Mouse (Mus musculus): ENCODE results near the gene Iffo2. TPM values are rescaled to one million over a fixed set of nuclear protein-coding genes. Genes with fewer than 3 reads are reported as not detected.

Iffo2 gene
- polyA plus RNA-seq, 1 experiment from 2014 or later, result 5.1 TPM

DNA sequence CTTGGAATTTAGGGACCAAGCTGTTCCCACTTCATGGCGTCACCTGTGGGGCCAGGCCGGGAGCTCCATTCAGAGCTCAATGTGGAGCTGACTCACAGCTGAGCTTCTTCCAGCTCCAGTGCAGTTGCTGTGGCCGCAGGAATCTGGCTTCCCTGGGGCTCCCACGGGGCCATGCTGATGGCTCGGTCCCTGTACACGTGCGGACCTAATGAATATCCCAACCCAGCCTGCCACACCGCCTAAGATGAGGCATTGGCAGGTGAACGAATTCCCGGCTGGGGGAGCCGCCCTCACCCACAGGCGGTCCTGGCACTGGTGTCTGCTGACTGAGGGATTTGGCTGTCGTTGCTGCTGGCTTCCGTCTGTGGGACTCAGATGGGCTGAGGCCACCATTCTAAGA is 29.5 kb upstream of the Iffo2 start:
- Histone ChIP-seq H3K9me3 (replicated peaks) (no peaks in the 10 kb centered on the region), H3K36me3 (no peaks in the 10 kb centered on the region), H3K4me3 (replicated peaks) (no peak overlapping the region), H3K9ac (no peak overlapping the region), H3K4me2 (replicated peaks) (no peak overlapping the region), H3K27me3 (no peaks in the 10 kb centered on the region), H3K27ac (replicated peaks) (no peak overlapping the region), H3K4me1 (peaks cover 7% of the 10 kb centered on the region; the same call in 1 of the 2 replicates)
- no peak for ATAC-seq (ENCODE audit: insufficient number of reproducible peaks, low FRiP score, low TSS enrichment, low read depth)
- 56% methylated on average over 14 of the region's 14 CpGs for WGBS

- H3K27me3 ChIP-seq, result no peaks in the 10 kb centered on the region
- no peaks in the 10 kb centered on the region for H3K36me3 ChIP-seq
- H3K4me1 ChIP-seq, result peaks cover 7% of the 10 kb centered on the region; the same call in 1 of the 2 replicates
- no peak overlapping the region for H3K9ac ChIP-seq
- no peak for ATAC-seq (ENCODE audit: insufficient number of reproducible peaks, low FRiP score, low TSS enrichment, low read depth)
- no peaks in the 10 kb centered on the region for H3K9me3 ChIP-seq (replicated peaks)
- 69% methylated on average over 6 of the region's 6 CpGs for WGBS
- H3K4me2 ChIP-seq (replicated peaks), result no peak overlapping the region
- no peak overlapping the region for H3K4me3 ChIP-seq (replicated peaks)
- H3K27ac ChIP-seq (replicated peaks), result no peak overlapping the region
These were observed 28.6 kb upstream of the Iffo2 start for GRCm38 (mm10) chr4:139501702-139502101.

- H3K36me3 ChIP-seq, result no peaks in the 10 kb centered on the region
- H3K4me2 ChIP-seq (replicated peaks), result no peak overlapping the region
- H3K4me3 ChIP-seq (replicated peaks), result no peak overlapping the region
- H3K9me3 ChIP-seq (replicated peaks), result no peaks in the 10 kb centered on the region
- ATAC-seq (ENCODE audit: insufficient number of reproducible peaks, low FRiP score, low TSS enrichment, low read depth), result no peak
- 82% methylated on average over 8 of the region's 8 CpGs for WGBS
- H3K9ac ChIP-seq, result no peak overlapping the region
- H3K27ac ChIP-seq (replicated peaks), result no peak overlapping the region
- no peaks in the 10 kb centered on the region for H3K27me3 ChIP-seq
- H3K4me1 ChIP-seq, result peaks cover 7% of the 10 kb centered on the region; the same call in 1 of the 2 replicates
These were observed 26.4 kb upstream of the Iffo2 start for GRCm38 (mm10) chr4:139503919-139504318.

DNA sequence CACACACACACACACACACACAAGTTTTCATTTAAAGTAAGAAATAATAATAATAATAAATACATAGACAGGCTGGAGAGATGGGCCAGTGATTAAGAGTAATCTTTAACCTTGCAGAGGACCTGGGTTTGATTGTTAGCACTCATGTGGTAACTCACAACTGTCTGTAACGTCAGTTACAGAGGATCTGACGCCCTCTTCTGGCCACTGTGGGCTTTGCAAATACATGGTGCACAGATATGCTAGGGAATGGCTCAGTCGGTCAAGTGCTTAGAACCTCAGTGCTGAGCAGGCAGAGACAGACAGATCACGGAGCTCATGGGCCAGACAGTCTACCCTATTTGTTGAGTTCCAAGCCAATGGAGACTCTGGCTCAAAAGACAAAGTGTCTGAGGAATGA is 24.6 kb upstream of the Iffo2 start:
- ATAC-seq (ENCODE audit: insufficient number of reproducible peaks, low FRiP score, low TSS enrichment, low read depth), result no peak
- 74% methylated on average over 4 of the region's 4 CpGs for WGBS
- Histone ChIP-seq H3K36me3 (no peaks in the 10 kb centered on the region), H3K4me3 (replicated peaks) (no peak overlapping the region), H3K27ac (replicated peaks) (no peak overlapping the region), H3K4me2 (replicated peaks) (no peak overlapping the region), H3K9ac (no peak overlapping the region), H3K27me3 (no peaks in the 10 kb centered on the region), H3K4me1 (peaks cover 4% of the 10 kb centered on the region; the same call in 1 of the 2 replicates), H3K9me3 (replicated peaks) (no peaks in the 10 kb centered on the region)

DNA sequence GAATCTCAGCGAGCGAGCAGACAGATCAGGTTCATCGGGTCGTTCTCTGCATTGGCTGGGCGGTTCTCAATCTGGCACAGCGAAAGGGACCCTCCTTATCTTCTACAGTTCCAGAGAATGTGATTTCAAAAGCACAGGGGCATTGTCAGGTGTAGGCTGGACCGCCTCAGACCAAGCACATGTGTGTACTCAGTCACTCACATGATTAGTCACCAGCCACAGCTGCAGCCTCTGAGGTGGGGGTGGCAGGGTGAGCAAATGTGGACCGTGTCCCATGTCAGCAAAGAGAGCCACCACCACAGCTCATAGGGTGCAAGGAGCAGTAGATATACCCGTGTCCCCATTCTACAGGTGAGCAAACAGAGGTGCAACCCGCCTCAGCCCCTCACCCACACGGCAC is 23.6 kb upstream of the Iffo2 start:
- Histone ChIP-seq H3K4me2 (replicated peaks) (no peak overlapping the region), H3K27ac (replicated peaks) (no peak overlapping the region), H3K9ac (no peak overlapping the region), H3K4me1 (no peaks in the 10 kb centered on the region), H3K9me3 (replicated peaks) (no peaks in the 10 kb centered on the region), H3K27me3 (no peaks in the 10 kb centered on the region), H3K36me3 (no peaks in the 10 kb centered on the region), H3K4me3 (replicated peaks) (no peak overlapping the region)
- ATAC-seq (ENCODE audit: insufficient number of reproducible peaks, low FRiP score, low TSS enrichment, low read depth), result no peak
- WGBS, result 89% methylated on average over 11 of the region's 11 CpGs

GRCm38 (mm10) chr4:139509069-139509468 is 21.3 kb upstream of the Iffo2 start:
- H3K36me3 ChIP-seq, result no peaks in the 10 kb centered on the region
- H3K27me3 ChIP-seq, result no peaks in the 10 kb centered on the region
- no peak overlapping the region for H3K9ac ChIP-seq
- H3K9me3 ChIP-seq (replicated peaks), result no peaks in the 10 kb centered on the region
- H3K4me3 ChIP-seq (replicated peaks), result no peak overlapping the region
- no peaks in the 10 kb centered on the region for H3K4me1 ChIP-seq
- 60% methylated on average over 2 of the region's 2 CpGs for WGBS
- no peak for ATAC-seq (ENCODE audit: insufficient number of reproducible peaks, low FRiP score, low TSS enrichment, low read depth)
- H3K4me2 ChIP-seq (replicated peaks), result no peak overlapping the region
- H3K27ac ChIP-seq (replicated peaks), result no peak overlapping the region

DNA sequence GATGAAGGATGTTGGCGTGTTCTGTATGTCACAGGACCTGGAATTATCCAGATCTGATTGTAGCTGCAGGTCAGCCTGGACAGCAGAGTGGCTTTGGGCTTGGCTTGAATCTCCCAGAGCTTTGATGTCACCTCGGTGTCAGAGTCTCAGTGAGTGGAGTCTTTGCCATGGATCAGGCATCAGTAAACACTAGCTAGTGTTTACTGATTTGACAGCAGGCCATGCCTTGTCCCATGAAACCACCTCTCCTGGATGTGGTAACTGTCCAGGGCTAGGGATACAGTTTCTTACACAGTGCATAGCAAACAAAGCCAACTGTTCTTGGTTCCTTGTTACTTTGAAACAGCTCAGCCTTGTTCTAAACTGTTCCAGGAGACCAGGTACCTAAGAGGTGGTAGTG is 18.8 kb upstream of the Iffo2 start:
- Histone ChIP-seq H3K9ac (no peak overlapping the region), H3K4me1 (no peaks in the 10 kb centered on the region), H3K27ac (replicated peaks) (no peak overlapping the region), H3K4me2 (replicated peaks) (no peak overlapping the region), H3K4me3 (replicated peaks) (no peak overlapping the region), H3K36me3 (no peaks in the 10 kb centered on the region), H3K9me3 (replicated peaks) (no peaks in the 10 kb centered on the region), H3K27me3 (no peaks in the 10 kb centered on the region)
- WGBS, result 83% methylated on average over 2 of the region's 2 CpGs
- ATAC-seq (ENCODE audit: insufficient number of reproducible peaks, low FRiP score, low TSS enrichment, low read depth), result no peak

GRCm38 (mm10) chr4:139512985-139513384 is 17.4 kb upstream of the Iffo2 start:
- H3K4me3 ChIP-seq (replicated peaks), result no peak overlapping the region
- no peaks in the 10 kb centered on the region for H3K9me3 ChIP-seq (replicated peaks)
- ATAC-seq (ENCODE audit: insufficient number of reproducible peaks, low FRiP score, low TSS enrichment, low read depth), result no peak
- 89% methylated on average over 2 of the region's 2 CpGs for WGBS
- no peaks in the 10 kb centered on the region for H3K4me1 ChIP-seq
- no peak overlapping the region for H3K9ac ChIP-seq
- no peak overlapping the region for H3K4me2 ChIP-seq (replicated peaks)
- H3K27me3 ChIP-seq, result no peaks in the 10 kb centered on the region
- H3K36me3 ChIP-seq, result no peaks in the 10 kb centered on the region
- no peak overlapping the region for H3K27ac ChIP-seq (replicated peaks)

DNA sequence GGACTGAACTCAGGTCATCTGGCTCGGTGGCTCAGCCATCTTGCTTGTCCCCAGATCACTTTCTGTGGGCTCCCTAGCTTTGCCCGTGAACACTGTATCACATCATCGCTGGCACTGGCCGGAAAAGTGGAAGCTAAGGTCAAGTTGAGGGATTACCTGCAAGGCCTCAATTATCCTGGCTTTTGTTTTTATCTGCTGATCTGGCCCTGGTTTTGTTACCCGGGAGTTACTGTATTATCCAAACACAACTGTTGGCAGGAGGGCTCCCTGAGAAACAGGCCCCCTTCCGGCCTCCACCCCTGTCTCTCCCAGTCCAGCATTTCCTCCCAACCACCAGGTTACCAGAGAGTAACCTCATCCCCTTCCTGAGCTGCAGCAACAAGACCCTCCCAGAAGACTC is 11.1 kb upstream of the Iffo2 start:
- Histone ChIP-seq H3K9me3 (replicated peaks) (no peaks in the 10 kb centered on the region), H3K36me3 (no peaks in the 10 kb centered on the region), H3K9ac (no peak overlapping the region), H3K4me2 (replicated peaks) (no peak overlapping the region), H3K4me3 (replicated peaks) (no peak overlapping the region), H3K27ac (replicated peaks) (no peak overlapping the region), H3K4me1 (no peaks in the 10 kb centered on the region), H3K27me3 (no peaks in the 10 kb centered on the region)
- WGBS, result 64% methylated on average over 6 of the region's 6 CpGs
- ATAC-seq (ENCODE audit: insufficient number of reproducible peaks, low FRiP score, low TSS enrichment, low read depth), result no peak

DNA sequence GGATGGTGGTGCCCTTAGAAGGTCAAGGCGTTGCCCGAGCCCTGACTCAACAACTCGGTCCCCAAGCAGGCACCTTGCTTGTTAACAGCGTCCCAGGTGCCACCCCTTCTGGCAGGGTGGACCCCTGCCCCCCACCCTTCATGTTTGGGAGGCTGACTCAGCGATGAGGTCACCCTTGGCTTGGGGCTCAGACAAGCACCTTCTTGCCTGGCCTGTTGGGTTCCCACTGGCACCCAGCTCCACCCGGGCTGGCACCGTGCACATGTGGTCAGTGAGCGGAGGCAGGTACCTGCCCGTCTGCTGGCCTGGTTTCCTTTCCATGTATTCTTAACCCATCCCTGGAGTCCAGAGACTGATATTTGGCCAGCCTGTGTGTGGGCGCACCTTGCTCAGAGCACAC is 8.4 kb upstream of the Iffo2 start:
- ATAC-seq (ENCODE audit: insufficient number of reproducible peaks, low FRiP score, low TSS enrichment, low read depth), result no peak
- Histone ChIP-seq H3K4me2 (replicated peaks) (no peak overlapping the region), H3K36me3 (no peaks in the 10 kb centered on the region), H3K4me3 (replicated peaks) (no peak overlapping the region), H3K27ac (replicated peaks) (no peak overlapping the region), H3K27me3 (no peaks in the 10 kb centered on the region), H3K9me3 (replicated peaks) (no peaks in the 10 kb centered on the region), H3K4me1 (no peaks in the 10 kb centered on the region), H3K9ac (no peak overlapping the region)
- WGBS, result 79% methylated on average over 10 of the region's 10 CpGs

GRCm38 (mm10) chr4:139526475-139526874 is 3.9 kb upstream of the Iffo2 start:
- H3K4me1 ChIP-seq, result no peaks in the 10 kb centered on the region
- no peak overlapping the region for H3K27ac ChIP-seq (replicated peaks)
- WGBS, result 76% methylated on average over 12 of the region's 12 CpGs
- H3K9me3 ChIP-seq (replicated peaks), result no peaks in the 10 kb centered on the region
- H3K27me3 ChIP-seq, result no peaks in the 10 kb centered on the region
- no peak overlapping the region for H3K9ac ChIP-seq
- ATAC-seq (ENCODE audit: insufficient number of reproducible peaks, low FRiP score, low TSS enrichment, low read depth), result no peak
- H3K36me3 ChIP-seq, result no peaks in the 10 kb centered on the region
- H3K4me2 ChIP-seq (replicated peaks), result no peak overlapping the region
- H3K4me3 ChIP-seq (replicated peaks), result no peak overlapping the region

- H3K4me1 ChIP-seq, result 0 out of 2 replicates have a peak, but pooled peaks cover 5% of the 10 kb centered on the region
- WGBS, result 85% methylated on average over 10 of the region's 10 CpGs
- H3K36me3 ChIP-seq, result no peaks in the 10 kb centered on the region
- H3K4me2 ChIP-seq (replicated peaks), result no peak overlapping the region
- no peaks in the 10 kb centered on the region for H3K9me3 ChIP-seq (replicated peaks)
- no peak for ATAC-seq (ENCODE audit: insufficient number of reproducible peaks, low FRiP score, low TSS enrichment, low read depth)
- H3K27me3 ChIP-seq, result no peaks in the 10 kb centered on the region
- H3K4me3 ChIP-seq (replicated peaks), result no peak overlapping the region
- H3K27ac ChIP-seq (replicated peaks), result no peak overlapping the region
- H3K9ac ChIP-seq, result no peak overlapping the region
These were observed 1.7 kb downstream of the Iffo2 start for GRCm38 (mm10) chr4:139532081-139532480.

Measured in embryonic facial prominence, embryonic 15.5 days (tissue).